Mouse (Mus musculus) kidney, embryonic 15.5 days (tissue): Measurements from ENCODE around the gene Mitf. TPM values are rescaled to one million over a fixed set of nuclear protein-coding genes. Genes with fewer than 3 reads are reported as not detected.

Experiments
- ATAC-seq: fragments of 200-750 bp; cut with Nextera tagmentation; replicated peaks from 2 replicates; pipeline ENCODE4 v1.8.0; 2017; ENCODE audit warnings: moderate TSS enrichment; ENCODE audit not compliant: low FRiP score
- H3K27ac ChIP-seq: fragments of 300-500 bp; sonication (generic); 2 replicates; pipeline ENCODE4 v1.5.1; 2015; ENCODE audit warnings: mild to moderate bottlenecking, inconsistent platforms
- H3K27me3 ChIP-seq: fragments of 300-500 bp; sonication (generic); 2 replicates; pipeline ENCODE4 v1.6.1; 2015; ENCODE audit warnings: inconsistent platforms
- H3K36me3 ChIP-seq: fragments of 300-500 bp; sonication (generic); 2 replicates; pipeline ENCODE4 v1.6.1; 2015; ENCODE audit warnings: inconsistent platforms
- H3K4me1 ChIP-seq: fragments of 300-500 bp; sonication (generic); 2 replicates; pipeline ENCODE4 v1.6.1; 2015; ENCODE audit warnings: inconsistent platforms
- H3K4me2 ChIP-seq: fragments of 300-500 bp; sonication (generic); 2 replicates; pipeline ENCODE4 v1.6.1; 2015; ENCODE audit warnings: moderate library complexity, mild to moderate bottlenecking, inconsistent platforms
- H3K4me3 ChIP-seq: fragments of 300-500 bp; sonication (generic); replicated peaks from 2 replicates; pipeline ENCODE4 v1.5.1; 2015; ENCODE audit warnings: mild to moderate bottlenecking, inconsistent platforms
- H3K9ac ChIP-seq: fragments of 300-500 bp; sonication (generic); 2 replicates; pipeline ENCODE4 v1.6.1; 2015; ENCODE audit warnings: mild to moderate bottlenecking, inconsistent platforms
- H3K9me3 ChIP-seq: fragments of 300-500 bp; sonication (generic); replicated peaks from 2 replicates; pipeline ENCODE4 v1.6.1; 2016; ENCODE audit warnings: inconsistent platforms
- WGBS: fragments of 180-500 bp; shearing (Covaris S2); methylation state at CpG from one replicate; pipeline ENCODE4 v1.1.7; 2015; ENCODE audit warnings: mixed read lengths; 5-methylcytosine and 5-hydroxymethylcytosine counted together
- polyA plus RNA-seq: library from polyadenylated mRNA; unstranded; fragments of >200 nt; fragmentation: Nextera tagmentation; extraction: Ambion mirVana; gene quantifications from 2 replicates; pipeline ENCODE4 v1.2.1, GENCODE M21; 2015

The Mitf gene
- polyA plus RNA-seq, 1 experiment from 2014 or later, result 3.4 TPM

DNA sequence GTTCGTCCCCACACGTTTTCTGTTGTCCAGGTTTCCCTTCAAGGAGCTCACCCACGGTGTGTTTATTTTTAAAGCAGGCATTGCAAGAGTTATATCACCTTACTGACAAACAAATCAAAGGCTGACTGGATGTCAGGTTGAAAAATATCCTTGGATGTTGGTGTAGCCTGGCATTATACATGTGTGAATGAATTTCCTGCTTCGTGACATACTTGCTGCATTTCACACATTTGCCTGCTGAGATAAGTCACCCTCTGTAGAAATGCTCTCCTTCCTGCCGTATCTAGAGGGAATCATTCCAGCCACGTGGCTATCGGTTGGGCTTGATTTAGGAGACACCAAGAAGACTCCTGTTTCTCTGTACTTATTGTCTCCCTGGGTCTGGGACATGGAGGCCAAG, 17.2 kb upstream of the Mitf start:
- Histone ChIP-seq H3K4me3 (no peak overlapping the region), H3K9me3 (no peaks in the 10 kb centered on the region), H3K4me2 (no peak overlapping the region), H3K27ac (no peak overlapping the region), H3K4me1 (no peaks in the 10 kb centered on the region), H3K27me3 (no peaks in the 10 kb centered on the region), H3K36me3 (no peaks in the 10 kb centered on the region), H3K9ac (no peak overlapping the region)
- no peak for ATAC-seq
- WGBS, result 61% methylated on average over 7 of the region's 7 CpGs

DNA sequence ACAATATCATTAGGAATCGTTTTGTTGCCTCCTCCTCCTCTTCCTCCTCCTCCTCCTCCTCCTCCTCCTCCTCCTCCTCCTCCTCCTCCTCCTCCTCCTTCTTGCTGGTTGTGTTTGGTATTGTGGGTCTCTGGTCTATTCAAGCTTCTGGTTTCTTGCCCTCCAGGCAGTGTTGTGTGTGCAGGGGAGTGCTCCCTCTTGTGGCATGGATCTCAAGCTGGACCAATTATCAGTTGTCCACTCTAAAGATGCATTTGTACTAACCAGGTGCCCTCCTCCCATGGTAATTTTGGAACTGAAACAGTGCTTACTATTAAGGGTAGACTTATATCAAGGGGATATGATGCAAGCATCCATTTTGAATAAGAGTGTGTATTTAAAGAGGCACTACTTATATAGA, 14.7 kb upstream of the Mitf start:
- H3K9ac ChIP-seq, result no peak overlapping the region
- no peaks in the 10 kb centered on the region for H3K4me1 ChIP-seq
- WGBS, result 71% methylated on average over 1 of the region's 1 CpGs
- no peak for ATAC-seq
- H3K4me2 ChIP-seq, result no peak overlapping the region
- no peaks in the 10 kb centered on the region for H3K27me3 ChIP-seq
- H3K4me3 ChIP-seq, result no peak overlapping the region
- H3K9me3 ChIP-seq, result no peaks in the 10 kb centered on the region
- no peaks in the 10 kb centered on the region for H3K36me3 ChIP-seq
- H3K27ac ChIP-seq, result no peak overlapping the region

DNA sequence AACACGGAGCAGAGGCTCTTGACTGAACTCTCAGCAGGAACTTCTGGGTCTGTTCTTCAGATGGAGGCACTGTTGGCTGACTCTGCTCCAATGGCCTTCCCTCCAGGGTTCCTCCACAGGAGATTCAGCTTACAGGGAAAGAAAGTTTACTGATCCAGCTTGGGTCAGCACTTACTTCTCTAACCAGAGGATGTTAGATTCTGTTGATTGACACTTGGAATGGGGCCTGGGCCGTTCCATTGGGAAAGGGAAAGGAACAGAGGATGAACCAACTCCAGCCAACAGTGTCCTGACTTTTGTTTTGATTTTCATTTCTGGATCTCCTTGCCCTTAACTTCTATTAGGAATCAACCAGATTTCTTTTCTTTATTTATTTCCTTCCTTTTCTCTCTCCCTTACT, 11.7 kb upstream of the Mitf start:
- Histone ChIP-seq H3K9me3 (no peaks in the 10 kb centered on the region), H3K9ac (no peak overlapping the region), H3K27me3 (no peaks in the 10 kb centered on the region), H3K4me3 (no peak overlapping the region), H3K27ac (no peak overlapping the region), H3K4me2 (no peak overlapping the region), H3K4me1 (no peaks in the 10 kb centered on the region), H3K36me3 (no peaks in the 10 kb centered on the region)
- WGBS, result 63% methylated on average over 2 of the region's 2 CpGs
- no peak for ATAC-seq

DNA sequence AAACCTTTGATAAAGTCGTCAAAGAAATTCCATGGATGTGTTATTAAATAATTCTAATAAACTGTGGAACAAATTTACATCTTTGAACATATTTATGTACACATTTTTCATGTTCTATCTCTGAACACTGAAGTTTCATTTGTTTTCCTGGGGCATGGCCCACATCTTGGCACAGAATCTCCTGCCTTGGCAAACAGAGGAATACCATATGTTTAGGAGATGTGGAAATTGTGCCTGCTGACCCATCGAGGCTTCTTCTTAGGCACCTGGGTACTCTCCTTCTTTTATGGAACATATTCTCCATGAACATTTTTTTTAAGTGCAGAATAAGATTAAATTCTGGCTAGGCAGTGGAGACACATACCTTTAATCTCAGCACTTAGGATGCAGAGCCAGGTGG, 6.2 kb upstream of the Mitf start:
- Histone ChIP-seq H3K4me3 (no peak overlapping the region), H3K27me3 (peaks cover 4% of the 10 kb centered on the region; the same call in 1 of the 2 replicates), H3K27ac (no peak overlapping the region), H3K4me1 (no peaks in the 10 kb centered on the region), H3K36me3 (no peaks in the 10 kb centered on the region), H3K4me2 (no peak overlapping the region), H3K9me3 (no peaks in the 10 kb centered on the region), H3K9ac (no peak overlapping the region)
- ATAC-seq, result no peak
- 56% methylated on average over 2 of the region's 2 CpGs for WGBS

DNA sequence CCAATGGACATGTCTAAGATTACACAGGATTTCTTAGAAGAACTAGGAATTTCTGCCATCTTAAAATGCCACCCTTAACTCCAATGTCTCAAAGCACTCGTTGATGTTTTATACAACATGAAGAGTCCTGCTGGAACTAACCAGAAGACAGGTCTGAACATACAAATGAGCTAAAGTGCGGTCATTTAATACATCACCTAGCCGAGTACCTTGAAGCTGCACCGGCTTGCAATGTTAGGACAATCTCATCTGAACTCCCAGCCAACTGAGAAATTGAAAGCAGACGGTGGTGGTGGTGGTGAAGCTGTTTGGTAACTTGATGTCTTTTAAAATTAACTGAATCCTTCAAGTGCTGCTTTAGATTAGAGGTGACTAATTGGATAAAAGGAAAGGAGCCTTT, 801 bp upstream of the Mitf start:
- Histone ChIP-seq H3K4me2 (peak overlapping the region; percentile 99), H3K27ac (no peak overlapping the region), H3K27me3 (peaks cover 8% of the 10 kb centered on the region), H3K36me3 (no peaks in the 10 kb centered on the region), H3K4me1 (peaks cover 10% of the 10 kb centered on the region), H3K9ac (peak overlapping the region; percentile 12; the same call in 1 of the 2 replicates), H3K9me3 (no peaks in the 10 kb centered on the region), H3K4me3 (peak overlapping the region; percentile 74)
- ATAC-seq, result no peak
- 44% methylated on average over 5 of the region's 5 CpGs for WGBS

DNA sequence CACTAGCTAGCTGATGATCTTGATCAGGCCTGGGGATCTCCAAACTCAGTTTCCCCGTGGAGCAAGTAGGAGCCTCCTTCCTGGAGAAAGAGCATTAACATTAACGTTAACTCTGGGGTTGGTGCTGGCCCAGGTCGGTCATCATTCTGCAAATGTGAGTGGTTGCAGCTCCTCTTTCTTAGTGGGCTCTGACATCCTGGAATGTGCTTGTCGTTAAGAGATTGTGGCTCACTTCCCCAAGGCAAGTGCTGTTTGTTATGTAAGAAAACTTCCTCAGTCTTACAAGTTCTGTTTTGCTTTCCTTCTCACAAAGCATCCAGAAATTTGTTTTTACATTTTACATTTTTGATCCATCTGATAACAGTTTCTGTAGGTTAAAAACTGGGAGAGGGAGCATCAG, 7.3 kb downstream of the Mitf start:
- no peaks in the 10 kb centered on the region for H3K27me3 ChIP-seq
- H3K9ac ChIP-seq, result no peak overlapping the region
- no peaks in the 10 kb centered on the region for H3K9me3 ChIP-seq
- no peak overlapping the region for H3K4me2 ChIP-seq
- H3K4me3 ChIP-seq, result no peak overlapping the region
- H3K4me1 ChIP-seq, result peaks cover 11% of the 10 kb centered on the region
- no peaks in the 10 kb centered on the region for H3K36me3 ChIP-seq
- H3K27ac ChIP-seq, result no peak overlapping the region
- WGBS, result 41% methylated on average over 4 of the region's 4 CpGs
- ATAC-seq, result no peak

DNA sequence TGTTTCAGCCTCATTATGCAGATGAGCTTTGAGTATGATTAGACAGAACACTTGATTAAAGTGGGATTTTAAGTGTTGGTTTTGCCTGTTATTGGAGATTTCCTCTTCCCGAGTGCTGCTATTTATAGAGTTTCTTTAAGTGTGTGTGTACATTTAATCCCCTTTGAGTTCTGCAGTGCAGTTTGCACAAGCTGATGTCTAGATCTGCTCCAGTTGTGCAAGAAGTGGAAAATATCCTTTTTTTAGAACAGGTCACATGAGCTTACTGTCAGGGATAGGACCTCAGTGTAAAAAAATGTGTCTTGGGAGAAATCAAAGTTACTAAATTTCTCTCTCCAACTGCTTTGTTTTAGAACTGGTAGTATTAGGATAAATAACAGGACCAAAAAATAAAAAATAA, 8.9 kb downstream of the Mitf start:
- Histone ChIP-seq H3K9me3 (no peaks in the 10 kb centered on the region), H3K36me3 (no peaks in the 10 kb centered on the region), H3K4me1 (peaks cover 16% of the 10 kb centered on the region), H3K27me3 (no peaks in the 10 kb centered on the region), H3K4me2 (no peak overlapping the region), H3K4me3 (no peak overlapping the region), H3K9ac (no peak overlapping the region), H3K27ac (peak overlapping the region; percentile 27; the same call in 1 of the 2 replicates)
- ATAC-seq, result no peak
- WGBS, result 59% methylated on average over 1 of the region's 1 CpGs

DNA sequence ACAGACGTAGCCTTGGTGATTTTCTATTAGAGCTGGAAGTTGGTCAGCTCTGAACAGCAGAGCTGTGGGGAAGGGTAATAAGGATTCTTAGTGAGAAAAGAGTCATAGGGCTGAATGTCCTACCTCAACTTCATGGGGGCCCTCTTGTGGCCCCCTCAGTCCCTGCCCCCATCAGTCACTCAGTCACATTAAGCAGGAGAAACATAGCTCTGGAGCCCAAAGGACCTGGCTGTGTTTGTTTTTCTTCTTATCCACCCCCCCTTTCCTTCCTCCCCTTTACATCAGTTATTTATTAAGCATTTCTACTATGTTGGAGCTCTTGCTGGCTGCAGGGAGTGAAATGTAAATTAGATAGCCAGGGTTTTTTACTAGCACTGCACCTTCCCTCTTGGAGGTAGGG, 10.0 kb downstream of the Mitf start:
- Histone ChIP-seq H3K4me1 (peaks cover 19% of the 10 kb centered on the region), H3K9ac (no peak overlapping the region), H3K9me3 (no peaks in the 10 kb centered on the region), H3K4me3 (no peak overlapping the region), H3K36me3 (no peaks in the 10 kb centered on the region), H3K27me3 (no peaks in the 10 kb centered on the region), H3K27ac (peak overlapping the region; percentile 34), H3K4me2 (no peak overlapping the region)
- ATAC-seq, result peak; percentile 59
- WGBS, result 57% methylated on average over 1 of the region's 1 CpGs

DNA sequence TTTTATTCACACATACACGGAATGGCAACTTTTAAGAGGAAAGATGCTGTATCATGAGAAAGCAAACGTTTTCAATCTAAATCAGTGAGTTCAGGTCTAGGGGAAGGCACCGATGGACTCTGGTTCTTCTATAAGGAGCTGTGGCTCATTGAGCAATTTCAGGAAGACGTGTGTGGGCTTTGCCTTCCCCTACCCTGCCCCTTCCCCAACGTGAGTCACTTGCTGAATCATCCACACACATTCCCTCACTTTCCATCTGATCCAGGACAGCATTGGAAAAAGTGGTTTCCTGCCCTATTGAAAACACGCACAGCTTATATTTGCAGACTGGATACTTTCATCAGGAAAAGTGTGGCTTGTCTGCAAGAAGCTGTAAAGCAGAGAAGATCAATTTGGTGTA, 11.3 kb downstream of the Mitf start:
- Histone ChIP-seq H3K27me3 (no peaks in the 10 kb centered on the region), H3K4me3 (no peak overlapping the region), H3K27ac (no peak overlapping the region), H3K36me3 (no peaks in the 10 kb centered on the region), H3K4me1 (peaks cover 19% of the 10 kb centered on the region), H3K9ac (no peak overlapping the region), H3K4me2 (no peak overlapping the region), H3K9me3 (no peaks in the 10 kb centered on the region)
- no peak for ATAC-seq
- WGBS, result 46% methylated on average over 6 of the region's 6 CpGs

DNA sequence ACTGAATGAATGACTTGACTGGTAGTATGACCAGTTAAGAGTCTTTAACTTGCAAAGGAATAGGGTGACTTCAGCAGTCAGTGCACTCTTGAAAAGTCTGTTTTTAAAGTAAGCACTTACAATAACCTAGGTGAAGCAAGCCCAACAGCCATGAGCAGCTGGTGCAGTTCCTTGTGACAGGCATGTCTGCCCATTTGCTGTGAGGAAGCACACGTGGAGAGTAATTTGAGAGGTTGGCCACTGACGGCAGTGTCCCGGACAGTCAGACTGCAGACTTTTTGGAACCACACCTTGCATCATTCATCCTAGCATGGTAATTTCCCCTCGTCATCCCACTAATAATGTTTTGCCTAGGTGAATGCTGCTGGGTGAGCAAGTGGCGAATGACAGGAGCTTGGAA, 12.1 kb downstream of the Mitf start:
- Histone ChIP-seq H3K4me1 (peaks cover 19% of the 10 kb centered on the region), H3K36me3 (no peaks in the 10 kb centered on the region), H3K4me2 (no peak overlapping the region), H3K9me3 (no peaks in the 10 kb centered on the region), H3K4me3 (no peak overlapping the region), H3K27me3 (no peaks in the 10 kb centered on the region), H3K9ac (no peak overlapping the region), H3K27ac (no peak overlapping the region)
- ATAC-seq, result no peak
- WGBS, result 43% methylated on average over 5 of the region's 5 CpGs

DNA sequence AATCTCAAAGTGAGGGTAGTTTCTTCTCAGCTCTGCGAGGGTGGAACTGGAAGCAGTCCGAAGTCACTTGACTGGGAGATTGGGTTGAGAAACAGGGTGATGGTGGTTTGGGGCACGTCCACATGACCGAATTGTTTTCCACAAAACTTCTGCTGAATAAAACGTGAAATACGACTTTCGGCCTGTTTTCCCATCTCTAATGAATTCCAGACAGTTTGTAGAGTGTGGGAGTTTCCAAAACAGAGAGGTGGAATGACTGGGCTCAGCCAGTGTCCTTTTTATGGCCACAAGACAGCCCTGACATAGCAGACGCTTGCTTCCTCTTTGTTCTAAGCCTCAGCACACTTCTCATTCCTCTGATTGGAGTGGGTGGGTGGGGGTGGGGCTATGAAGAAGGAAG, 13.7 kb downstream of the Mitf start:
- H3K4me1 ChIP-seq, result peaks cover 19% of the 10 kb centered on the region
- no peaks in the 10 kb centered on the region for H3K27me3 ChIP-seq
- no peaks in the 10 kb centered on the region for H3K9me3 ChIP-seq
- H3K36me3 ChIP-seq, result no peaks in the 10 kb centered on the region
- WGBS, result 47% methylated on average over 8 of the region's 8 CpGs
- H3K4me3 ChIP-seq, result no peak overlapping the region
- H3K9ac ChIP-seq, result no peak overlapping the region
- H3K4me2 ChIP-seq, result no peak overlapping the region
- ATAC-seq, result peak; percentile 55; the same call in 1 of the 2 replicates
- H3K27ac ChIP-seq, result 0 out of 2 replicates have a peak overlapping the region, but pooled peaks have one; percentile 25

DNA sequence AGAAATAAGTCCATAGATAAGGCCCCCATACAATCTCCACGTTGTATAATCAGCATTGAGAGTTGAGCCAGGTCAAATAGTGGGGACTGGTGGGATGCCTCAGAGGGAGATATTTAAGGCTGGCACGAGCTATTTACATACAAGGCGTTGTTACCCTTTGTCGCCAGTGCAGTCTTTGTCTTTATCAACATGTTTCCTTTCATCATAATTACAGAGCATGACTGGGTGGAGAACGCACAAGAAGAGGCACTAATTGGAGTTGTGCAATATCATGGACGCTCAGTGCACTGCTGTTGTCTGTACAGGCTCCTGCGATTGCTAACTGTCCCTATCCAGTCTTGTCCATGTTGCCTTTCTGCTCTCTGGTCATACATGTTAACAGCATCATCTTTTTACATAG, 15.0 kb downstream of the Mitf start:
- H3K27ac ChIP-seq, result no peak overlapping the region
- no peak for ATAC-seq
- no peaks in the 10 kb centered on the region for H3K27me3 ChIP-seq
- 90% methylated on average over 7 of the region's 7 CpGs for WGBS
- H3K36me3 ChIP-seq, result no peaks in the 10 kb centered on the region
- H3K9ac ChIP-seq, result no peak overlapping the region
- no peak overlapping the region for H3K4me2 ChIP-seq
- peaks cover 11% of the 10 kb centered on the region; the same call in 1 of the 2 replicates for H3K4me1 ChIP-seq
- H3K4me3 ChIP-seq, result no peak overlapping the region
- H3K9me3 ChIP-seq, result no peaks in the 10 kb centered on the region

DNA sequence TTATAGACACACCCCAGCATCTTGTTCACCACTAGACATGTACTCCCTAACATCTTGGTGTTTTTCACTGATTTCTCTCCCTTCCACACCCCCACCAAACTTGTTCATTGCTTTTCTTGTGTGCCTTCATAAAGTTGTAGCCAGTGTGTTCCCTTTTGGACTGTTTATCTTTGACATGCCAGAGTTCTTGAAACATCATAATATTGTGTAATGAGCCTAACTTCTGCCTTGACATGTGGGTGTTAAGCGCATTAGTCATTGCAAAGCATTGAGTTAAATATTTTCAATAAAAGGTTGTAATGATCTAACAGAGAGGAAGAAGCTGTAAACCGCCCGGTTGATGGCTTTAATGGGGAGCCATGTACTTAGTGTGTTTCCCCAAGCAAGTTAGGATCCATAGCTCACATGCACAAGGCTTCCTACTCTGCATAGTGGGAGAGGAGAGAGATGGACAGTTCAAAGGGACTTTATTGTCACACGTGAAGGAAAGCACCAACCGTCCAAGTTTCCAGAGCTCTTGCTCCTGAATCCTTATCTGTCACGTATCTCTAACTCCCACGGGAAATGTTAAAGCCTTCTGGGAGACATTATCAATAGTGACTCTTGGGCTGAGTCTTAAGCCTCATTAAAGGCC, 19.9 kb downstream of the Mitf start:
- no peaks in the 10 kb centered on the region for H3K36me3 ChIP-seq
- no peak overlapping the region for H3K9ac ChIP-seq
- H3K4me2 ChIP-seq, result no peak overlapping the region
- H3K4me1 ChIP-seq, result peaks cover 14% of the 10 kb centered on the region
- no peak overlapping the region for H3K27ac ChIP-seq
- no peaks in the 10 kb centered on the region for H3K27me3 ChIP-seq
- ATAC-seq, result no peak
- H3K4me3 ChIP-seq, result no peak overlapping the region
- H3K9me3 ChIP-seq, result no peaks in the 10 kb centered on the region
- WGBS, result 75% methylated on average over 7 of the region's 7 CpGs
